Mouse (Mus musculus): ENCODE measurements around the gene Olfr402. TPM values are rescaled to one million over a fixed set of nuclear protein-coding genes. Genes with fewer than 3 reads are reported as not detected.

Olfr402 gene
- polyA plus RNA-seq, 1 experiment from 2014 or later, result not detected

Other genes with a start within 250 kb of the Olfr402 start
- not detected in 2 replicates for gene Olfr395, start 244.2 kb upstream of the Olfr402 start, polyA plus RNA-seq (2014; fragmentation: Nextera tagmentation; extraction: Ambion mirVana)
- not detected in 2 replicates for gene Olfr23, start 216.9 kb upstream of the Olfr402 start, polyA plus RNA-seq (2014; fragmentation: Nextera tagmentation; extraction: Ambion mirVana)
- not detected in 2 replicates for gene Olfr397, start 192.7 kb upstream of the Olfr402 start, polyA plus RNA-seq (2014; fragmentation: Nextera tagmentation; extraction: Ambion mirVana)
- not detected in 2 replicates for gene Olfr398, start 163.1 kb upstream of the Olfr402 start, polyA plus RNA-seq (2014; fragmentation: Nextera tagmentation; extraction: Ambion mirVana)
- not detected in 2 replicates for gene Olfr139, start 97.0 kb upstream of the Olfr402 start, polyA plus RNA-seq (2014; fragmentation: Nextera tagmentation; extraction: Ambion mirVana)
- gene Olfr399, start 96.9 kb upstream of the Olfr402 start, polyA plus RNA-seq (2014; fragmentation: Nextera tagmentation; extraction: Ambion mirVana), result not detected in 2 replicates
- not detected in 2 replicates for gene Zfp616, start 83.6 kb upstream of the Olfr402 start, polyA plus RNA-seq (2014; fragmentation: Nextera tagmentation; extraction: Ambion mirVana)
- gene Olfr401, start 39.8 kb upstream of the Olfr402 start, polyA plus RNA-seq (2014; fragmentation: Nextera tagmentation; extraction: Ambion mirVana), result not detected in 2 replicates
- gene Olfr403, start 32.7 kb downstream of the Olfr402 start, polyA plus RNA-seq (2014; fragmentation: Nextera tagmentation; extraction: Ambion mirVana), result not detected in 2 replicates
- not detected in 2 replicates for gene Olfr43, start 57.9 kb downstream of the Olfr402 start, polyA plus RNA-seq (2014; fragmentation: Nextera tagmentation; extraction: Ambion mirVana)
- gene Olfr406, start 106.3 kb downstream of the Olfr402 start, polyA plus RNA-seq (2014; fragmentation: Nextera tagmentation; extraction: Ambion mirVana), result not detected in 2 replicates
- gene Olfr59, start 130.2 kb downstream of the Olfr402 start, polyA plus RNA-seq (2014; fragmentation: Nextera tagmentation; extraction: Ambion mirVana), result not detected in 2 replicates
- gene Olfr410, start 184.5 kb downstream of the Olfr402 start, polyA plus RNA-seq (2014; fragmentation: Nextera tagmentation; extraction: Ambion mirVana), result not detected in 2 replicates
- not detected in 2 replicates for gene Olfr411, start 199.1 kb downstream of the Olfr402 start, polyA plus RNA-seq (2014; fragmentation: Nextera tagmentation; extraction: Ambion mirVana)
- not detected in 2 replicates for gene Olfr412, start 208.5 kb downstream of the Olfr402 start, polyA plus RNA-seq (2014; fragmentation: Nextera tagmentation; extraction: Ambion mirVana)

All from forebrain, embryonic 14.5 days (tissue).